Mouse (Mus musculus): ENCODE results near the gene Zfp790. TPM values are rescaled to one million over a fixed set of nuclear protein-coding genes. Genes with fewer than 3 reads are reported as not detected.

Gene Zfp790
- polyA plus RNA-seq, 1 experiment from 2014 or later, result 10.4 TPM

- Histone ChIP-seq H3K9me3 (ENCODE audit: control insufficient read depth, low read length) (peaks cover 3% of the 10 kb centered on the region; the same call in 1 of the 2 replicates), H3K27ac (replicated peaks in 1 of 2; ENCODE audit: control insufficient read depth in 1 of 2, insufficient read depth in 1 of 2, low read depth in 2 of 2, low read length in 2 of 2) (no peak overlapping the region), H3K4me3 (ENCODE audit: control insufficient read depth in 1 of 2, insufficient read depth in 1 of 2, low read depth in 1 of 2, low read length in 2 of 2) (no peak overlapping the region), H3K4me1 (ENCODE audit: control insufficient read depth in 2 of 2, insufficient read depth in 2 of 2, low read length in 2 of 2) (peaks cover 4 to 5% of the 10 kb centered on the region in 2 experiments; a peak in 2 of 4 replicates), H3K36me3 (ENCODE audit: control insufficient read depth, insufficient read depth, low read length) (peaks cover 70% of the 10 kb centered on the region), H3K27me3 (ENCODE audit: control insufficient read depth, insufficient read depth, low read length) (no peaks in the 10 kb centered on the region), H3K9ac (ENCODE audit: low read length) (no peak overlapping the region), H3K4me2 (ENCODE audit: low read length) (no peak overlapping the region)
- 93% methylated on average over 10 of the region's 10 CpGs for WGBS
- ATAC-seq (ENCODE audit: insufficient number of reproducible peaks, insufficient read depth, low FRiP score, low read depth), result no peak
These were observed 38.5 kb upstream of the Zfp790 start for GRCm38 (mm10) chr7:29777372-29777771.

GRCm38 (mm10) chr7:29783871-29784551, 31.9 kb upstream of the Zfp790 start, which contains the start of gene Zfp30:
Gene Zfp30 (plus strand): TSS chr7:29783998.
- Histone ChIP-seq H3K9ac (ENCODE audit: low read length) (peak within 1 kb of the TSS; percentile 87), H3K27ac (replicated peaks in 1 of 2; ENCODE audit: control insufficient read depth in 1 of 2, insufficient read depth in 1 of 2, low read depth in 2 of 2, low read length in 2 of 2) (peak within 1 kb of the TSS; percentile 84 to 87), H3K27me3 (ENCODE audit: control insufficient read depth, insufficient read depth, low read length) (no peaks in the 10 kb centered on the region), H3K4me2 (ENCODE audit: low read length) (peak within 1 kb of the TSS; percentile 76), H3K9me3 (ENCODE audit: control insufficient read depth, low read length) (no peaks in the 10 kb centered on the region), H3K4me3 (ENCODE audit: control insufficient read depth in 1 of 2, insufficient read depth in 1 of 2, low read depth in 1 of 2, low read length in 2 of 2) (peak within 1 kb of the TSS; percentile 74 to 88), H3K36me3 (ENCODE audit: control insufficient read depth, insufficient read depth, low read length) (peaks cover 20% of the 10 kb centered on the region), H3K4me1 (ENCODE audit: control insufficient read depth in 2 of 2, insufficient read depth in 2 of 2, low read length in 2 of 2) (peaks cover 6 to 19% of the 10 kb centered on the region in 2 experiments)
- peak; percentile 93 for ATAC-seq (ENCODE audit: insufficient number of reproducible peaks, insufficient read depth, low FRiP score, low read depth)
- WGBS, result under 1% methylated on average over 43 of the region's 45 CpGs

GRCm38 (mm10) chr7:29785023-29785422, 30.9 kb upstream of the Zfp790 start:
- Histone ChIP-seq H3K9me3 (ENCODE audit: control insufficient read depth, low read length) (no peaks in the 10 kb centered on the region), H3K4me3 (ENCODE audit: control insufficient read depth in 1 of 2, insufficient read depth in 1 of 2, low read depth in 1 of 2, low read length in 2 of 2) (peak overlapping the region; percentile 74 to 88; a peak in 3 of 4 replicates), H3K4me1 (ENCODE audit: control insufficient read depth in 2 of 2, insufficient read depth in 2 of 2, low read length in 2 of 2) (peaks cover 6 to 19% of the 10 kb centered on the region in 2 experiments), H3K9ac (ENCODE audit: low read length) (peak overlapping the region; percentile 87), H3K36me3 (ENCODE audit: control insufficient read depth, insufficient read depth, low read length) (peaks cover 25% of the 10 kb centered on the region), H3K27ac (replicated peaks in 1 of 2; ENCODE audit: control insufficient read depth in 1 of 2, insufficient read depth in 1 of 2, low read depth in 2 of 2, low read length in 2 of 2) (peak overlapping the region in 1 of 2 experiments; percentile 87; a peak in 1 of 4 replicates), H3K27me3 (ENCODE audit: control insufficient read depth, insufficient read depth, low read length) (no peaks in the 10 kb centered on the region), H3K4me2 (ENCODE audit: low read length) (peak overlapping the region; percentile 76)
- ATAC-seq (ENCODE audit: insufficient number of reproducible peaks, insufficient read depth, low FRiP score, low read depth), result no peak
- 59% methylated on average over 8 of the region's 8 CpGs for WGBS

- Histone ChIP-seq H3K4me2 (ENCODE audit: low read length) (peak overlapping the region; percentile 76), H3K9me3 (ENCODE audit: control insufficient read depth, low read length) (no peaks in the 10 kb centered on the region), H3K9ac (ENCODE audit: low read length) (peak overlapping the region; percentile 87), H3K27ac (replicated peaks in 1 of 2; ENCODE audit: control insufficient read depth in 1 of 2, insufficient read depth in 1 of 2, low read depth in 2 of 2, low read length in 2 of 2) (no peak overlapping the region), H3K27me3 (ENCODE audit: control insufficient read depth, insufficient read depth, low read length) (no peaks in the 10 kb centered on the region), H3K36me3 (ENCODE audit: control insufficient read depth, insufficient read depth, low read length) (peaks cover 34% of the 10 kb centered on the region), H3K4me3 (ENCODE audit: control insufficient read depth in 1 of 2, insufficient read depth in 1 of 2, low read depth in 1 of 2, low read length in 2 of 2) (peak overlapping the region; percentile 74 to 88), H3K4me1 (ENCODE audit: control insufficient read depth in 2 of 2, insufficient read depth in 2 of 2, low read length in 2 of 2) (peaks cover 6 to 19% of the 10 kb centered on the region in 2 experiments)
- WGBS, result 82% methylated on average over 5 of the region's 5 CpGs
- no peak for ATAC-seq (ENCODE audit: insufficient number of reproducible peaks, insufficient read depth, low FRiP score, low read depth)
These were observed 30.0 kb upstream of the Zfp790 start for GRCm38 (mm10) chr7:29785888-29786287.

GRCm38 (mm10) chr7:29792906-29793305, 23.0 kb upstream of the Zfp790 start:
- H3K9ac ChIP-seq (ENCODE audit: low read length), result no peak overlapping the region
- peaks cover 13% of the 10 kb centered on the region for H3K9me3 ChIP-seq (ENCODE audit: control insufficient read depth, low read length)
- WGBS, result 32% methylated on average over 27 of the region's 27 CpGs
- no peak overlapping the region for H3K4me3 ChIP-seq (ENCODE audit: control insufficient read depth in 1 of 2, insufficient read depth in 1 of 2, low read depth in 1 of 2, low read length in 2 of 2)
- H3K27ac ChIP-seq (replicated peaks in 1 of 2; ENCODE audit: control insufficient read depth in 1 of 2, insufficient read depth in 1 of 2, low read depth in 2 of 2, low read length in 2 of 2), result no peak overlapping the region
- H3K4me2 ChIP-seq (ENCODE audit: low read length), result peak overlapping the region; percentile 9; the same call in 1 of the 2 replicates
- ATAC-seq (ENCODE audit: insufficient number of reproducible peaks, insufficient read depth, low FRiP score, low read depth), result no peak
- H3K36me3 ChIP-seq (ENCODE audit: control insufficient read depth, insufficient read depth, low read length), result peaks cover 64% of the 10 kb centered on the region
- H3K27me3 ChIP-seq (ENCODE audit: control insufficient read depth, insufficient read depth, low read length), result 0 out of 2 replicates have a peak, but pooled peaks cover 4% of the 10 kb centered on the region
- no peaks in the 10 kb centered on the region for H3K4me1 ChIP-seq (ENCODE audit: control insufficient read depth in 2 of 2, insufficient read depth in 2 of 2, low read length in 2 of 2)

- no peaks in the 10 kb centered on the region; a peak in 1 of 4 replicates for H3K4me1 ChIP-seq (ENCODE audit: control insufficient read depth in 2 of 2, insufficient read depth in 2 of 2, low read length in 2 of 2)
- WGBS, result 74% methylated on average over 5 of the region's 5 CpGs
- no peak overlapping the region for H3K4me2 ChIP-seq (ENCODE audit: low read length)
- no peak overlapping the region for H3K9ac ChIP-seq (ENCODE audit: low read length)
- H3K4me3 ChIP-seq (ENCODE audit: control insufficient read depth in 1 of 2, insufficient read depth in 1 of 2, low read depth in 1 of 2, low read length in 2 of 2), result no peak overlapping the region
- no peaks in the 10 kb centered on the region for H3K9me3 ChIP-seq (ENCODE audit: control insufficient read depth, low read length)
- H3K36me3 ChIP-seq (ENCODE audit: control insufficient read depth, insufficient read depth, low read length), result no peaks in the 10 kb centered on the region
- no peaks in the 10 kb centered on the region for H3K27me3 ChIP-seq (ENCODE audit: control insufficient read depth, insufficient read depth, low read length)
- ATAC-seq (ENCODE audit: insufficient number of reproducible peaks, insufficient read depth, low FRiP score, low read depth), result no peak
- peak overlapping the region in 1 of 2 experiments; percentile 59; a peak in 1 of 4 replicates for H3K27ac ChIP-seq (replicated peaks in 1 of 2; ENCODE audit: control insufficient read depth in 1 of 2, insufficient read depth in 1 of 2, low read depth in 2 of 2, low read length in 2 of 2)
These were observed 8.9 kb upstream of the Zfp790 start for GRCm38 (mm10) chr7:29807046-29807445.

- Histone ChIP-seq H3K9me3 (ENCODE audit: control insufficient read depth, low read length) (no peaks in the 10 kb centered on the region), H3K36me3 (ENCODE audit: control insufficient read depth, insufficient read depth, low read length) (no peaks in the 10 kb centered on the region), H3K27ac (replicated peaks in 1 of 2; ENCODE audit: control insufficient read depth in 1 of 2, insufficient read depth in 1 of 2, low read depth in 2 of 2, low read length in 2 of 2) (no peak overlapping the region), H3K27me3 (ENCODE audit: control insufficient read depth, insufficient read depth, low read length) (no peaks in the 10 kb centered on the region), H3K4me1 (ENCODE audit: control insufficient read depth in 2 of 2, insufficient read depth in 2 of 2, low read length in 2 of 2) (peaks cover 3 to 16% of the 10 kb centered on the region in 2 experiments), H3K9ac (ENCODE audit: low read length) (no peak overlapping the region), H3K4me3 (ENCODE audit: control insufficient read depth in 1 of 2, insufficient read depth in 1 of 2, low read depth in 1 of 2, low read length in 2 of 2) (no peak overlapping the region), H3K4me2 (ENCODE audit: low read length) (no peak overlapping the region)
- no peak for ATAC-seq (ENCODE audit: insufficient number of reproducible peaks, insufficient read depth, low FRiP score, low read depth)
- WGBS, result 89% methylated on average over 1 of the region's 1 CpGs
These were observed 3.7 kb upstream of the Zfp790 start for GRCm38 (mm10) chr7:29812244-29812643.
